Mouse (Mus musculus): ENCODE measurements at regions not wholly inside any gene's neighbourhood (a gene's known extent, or its start where the extent isn't known, plus 50 kb on each side); places are given as distances from the start of the nearest gene placed in this dataset.

- DNase-seq (ENCODE audit: low read depth): peak; percentile 0
These were observed 281.5 kb downstream of the 5730507C01Rik start for GRCm38 (mm10) chr12:18795776-18796175.
